Mouse (Mus musculus): ENCODE data around the gene H2-Q7.
"Not testable (repeated sequence)": the region's sequence is repeated elsewhere in the genome, so short reads cannot be mapped to it uniquely, and the experiment has no call there.

DNA sequence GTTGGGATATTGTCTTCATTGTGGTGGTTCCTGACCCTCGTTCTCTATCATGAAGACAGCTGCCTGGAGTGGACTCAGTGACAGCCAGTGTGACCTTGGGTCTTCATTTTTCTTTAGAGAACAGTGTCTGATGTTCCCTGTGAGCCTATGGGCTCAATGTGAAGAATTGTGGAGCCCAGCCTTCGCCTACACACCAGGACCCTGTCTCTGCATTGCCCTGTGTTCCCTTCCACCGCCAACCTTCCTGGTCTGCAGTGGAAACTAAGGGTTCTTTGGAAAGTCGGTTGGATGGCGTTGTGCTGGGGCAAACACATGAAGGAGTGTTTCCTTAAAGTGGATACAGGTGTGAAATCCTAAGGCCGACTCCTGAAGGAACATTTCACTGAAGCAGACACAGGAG is 10.1 kb upstream of the H2-Q7 start:
- not testable (repeated sequence) for TF ChIP-seq POLR2A (IDR thresholded peaks at IDR 0.05; ENCODE audit: borderline replicate concordance, extremely low read depth, insufficient read depth, insufficient read length, poor library complexity, severe bottlenecking); CTCF (IDR thresholded peaks at IDR 0.05; ENCODE audit: borderline replicate concordance, extremely low read depth, insufficient read depth, insufficient read length)
